8 mouse cellular contexts compared by ENCODE assay signal in genomic region chr5:77407341-77408298, GRCm38 (mm10). TPM values are rescaled to one million over a fixed set of nuclear protein-coding genes. Genes with fewer than 3 reads are reported as not detected.
DNase-seq lines count a peak whose midpoint lies in the region; ATAC-seq and TF ChIP-seq lines count a peak whose summit lies in the region.

Gene Igfbp7 (minus strand): TSS chr5:77408041.

- H3K9ac ChIP-seq in lung, embryonic 15.5 days, result peak within 1 kb of the TSS; percentile 55

- peak within 1 kb of the TSS; percentile 75 for H3K27ac ChIP-seq in hindbrain, embryonic 10.5 days
- H3K27ac ChIP-seq in lung, embryonic 15.5 days, result peak within 1 kb of the TSS; percentile 88

- H3K4me1 ChIP-seq in G1E (ENCODE audit: insufficient read depth, low read depth, low read length), result no peaks in the 10 kb centered on the region
- peaks cover 10% of the 10 kb centered on the region for H3K4me1 ChIP-seq in hindbrain, embryonic 10.5 days (replicated peaks)
- H3K4me1 ChIP-seq in lung, embryonic 15.5 days, result peaks cover 13% of the 10 kb centered on the region

- no peak for ATAC-seq in G1E (ENCODE audit: extremely low read depth, insufficient number of reproducible peaks, low FRiP score, poor library complexity, severe bottlenecking)
- peak; percentile 92 for ATAC-seq in lung, embryonic 15.5 days (ENCODE audit: borderline replicate concordance, extremely low read depth, low FRiP score, low TSS enrichment)

- peaks cover 26% of the 10 kb centered on the region for H3K9me3 ChIP-seq in G1E (replicated peaks)
- no peaks in the 10 kb centered on the region for H3K9me3 ChIP-seq in hindbrain, embryonic 10.5 days
- H3K9me3 ChIP-seq in lung, embryonic 15.5 days, result no peaks in the 10 kb centered on the region

- peak within 1 kb of the TSS; percentile 33; the same call in 1 of the 2 replicates for H3K4me3 ChIP-seq in G1E (ENCODE audit: low read depth, low read length)
- peak within 1 kb of the TSS; percentile 64 for H3K4me3 ChIP-seq in hindbrain, embryonic 10.5 days
- H3K4me3 ChIP-seq in lung, embryonic 15.5 days, result peak within 1 kb of the TSS; percentile 69

- no peaks in the 10 kb centered on the region for H3K36me3 ChIP-seq in G1E (replicated peaks)
- H3K36me3 ChIP-seq in hindbrain, embryonic 10.5 days, result no peaks in the 10 kb centered on the region
- H3K36me3 ChIP-seq in lung, embryonic 15.5 days, result no peaks in the 10 kb centered on the region

- DNase-seq in G1E (ENCODE audit: low spot score), result no peak
- peak; percentile 31 for DNase-seq in c-Kit-positive CD71-negative TER-119-negative erythroid progenitor cells, embryonic 14.5 days (ENCODE audit: low read depth)
- DNase-seq in frontal cortex, postnatal 14 days (ENCODE audit: low spot score in 2 of 2), result peak; percentile 13 to 36
- DNase-seq in hindbrain, embryonic 10.5 days (ENCODE audit: low spot score), result peak; percentile 75
- DNase-seq in layer of hippocampus, adult 9-11 months, result peak; percentile 17
- peak; percentile 72 for DNase-seq in ovary, postnatal 10 days (ENCODE audit: low spot score)
- DNase-seq in thymus, postnatal 25 days, result peak; percentile 49

- H3K4me2 ChIP-seq in lung, embryonic 15.5 days, result peak within 1 kb of the TSS; percentile 99

- TF ChIP-seq CTCF in G1E (IDR thresholded peaks at IDR 0.05; ENCODE audit: low read depth, low read length), result no peak

- 4% methylated on average over 101 of the region's 101 CpGs for WGBS in hindbrain, embryonic 10.5 days
- WGBS in lung, embryonic 15.5 days, result 7% methylated on average over 80 of the region's 101 CpGs

- no peaks in the 10 kb centered on the region for H3K27me3 ChIP-seq in G1E (ENCODE audit: insufficient read depth, low read length)
- H3K27me3 ChIP-seq in hindbrain, embryonic 10.5 days (ENCODE audit: insufficient read depth, poor library complexity, severe bottlenecking), result peaks cover 43% of the 10 kb centered on the region
- no peaks in the 10 kb centered on the region for H3K27me3 ChIP-seq in lung, embryonic 15.5 days

RNA-seq across cellular contexts. Expression of gene Igfbp7, which starts in this region (rescaled TPM):
- total RNA-seq in G1E (2014; fragmentation: Nextera tagmentation) (not detected in 2 replicates), G1E (2017) (not detected in 2 replicates)
- polyA plus RNA-seq in G1E (2012), result not detected in 2 replicates
- polyA plus RNA-seq in hindbrain, embryonic 10.5 days (2016; fragmentation: Nextera tagmentation; extraction: Ambion mirVana), result 8.0 and 25.9 TPM in 2 replicates
- 77.7 and 88.4 TPM in 2 replicates for polyA plus RNA-seq in lung, embryonic 15.5 days (2015; fragmentation: Nextera tagmentation; extraction: Ambion mirVana)
